Mouse (Mus musculus): ENCODE measurements at regions not wholly inside any gene's neighbourhood (a gene's known extent, or its start where the extent isn't known, plus 50 kb on each side); places are given as distances from the start of the nearest gene placed in this dataset.

DNA sequence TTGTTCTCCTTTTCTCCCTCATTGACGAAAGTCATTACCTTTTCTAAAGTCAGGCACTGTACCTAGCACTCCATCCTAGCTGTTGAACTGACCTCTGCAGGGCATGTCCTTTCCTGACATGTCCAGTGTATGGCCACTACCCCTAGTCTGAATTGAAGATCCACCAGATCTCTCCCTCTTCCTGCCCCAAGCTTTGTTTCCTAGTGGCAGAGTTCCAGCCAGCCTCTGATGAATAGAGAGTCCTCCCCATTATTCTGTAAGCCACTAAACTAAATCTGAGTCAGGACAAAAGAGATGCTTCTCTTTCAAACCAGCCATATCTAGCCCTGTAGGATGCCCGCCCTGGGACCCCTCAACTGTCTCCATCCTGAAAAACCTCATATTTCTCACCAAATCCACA, 317.7 kb upstream of the Maf start:
- Histone ChIP-seq H3K36me3 (ENCODE audit: control insufficient read depth, insufficient read depth, low read length, poor library complexity, severe bottlenecking) (no peaks in the 10 kb centered on the region), H3K4me1 (ENCODE audit: control insufficient read depth in 2 of 2, insufficient read depth in 2 of 2, low read length in 2 of 2, poor library complexity in 1 of 2) (no peaks in the 10 kb centered on the region), H3K27ac (ENCODE audit: insufficient read depth, low read depth, low read length, poor library complexity, severe bottlenecking) (no peak overlapping the region), H3K4me3 (ENCODE audit: insufficient read depth in 1 of 2, low read depth in 1 of 2, low read length in 2 of 2, poor library complexity in 1 of 2, severe bottlenecking in 1 of 2) (no peak overlapping the region), H3K9me3 (ENCODE audit: control insufficient read depth, insufficient read depth, low read depth, low read length) (no peaks in the 10 kb centered on the region), H3K9ac (ENCODE audit: insufficient read depth, low read depth, low read length, poor library complexity, severe bottlenecking) (no peak overlapping the region)
- TF ChIP-seq MAFK (IDR thresholded peaks at IDR 0.05; ENCODE audit: insufficient read depth, low read depth, low read length) = no peak
- TF ChIP-seq CHD2 (IDR thresholded peaks at IDR 0.05; ENCODE audit: low read depth, low read length) = no peak
- TF ChIP-seq ZNF384 (IDR thresholded peaks at IDR 0.05; ENCODE audit: low read depth, low read length) = no peak
- no peak for DNase-seq (ENCODE audit: low read depth, low spot score)
- in situ Hi-C loops (cut with MboI; ENCODE audit: low sequenced_read_pairs in 2 of 2, unreplicated experiment in 2 of 2) = no loop called here

DNA sequence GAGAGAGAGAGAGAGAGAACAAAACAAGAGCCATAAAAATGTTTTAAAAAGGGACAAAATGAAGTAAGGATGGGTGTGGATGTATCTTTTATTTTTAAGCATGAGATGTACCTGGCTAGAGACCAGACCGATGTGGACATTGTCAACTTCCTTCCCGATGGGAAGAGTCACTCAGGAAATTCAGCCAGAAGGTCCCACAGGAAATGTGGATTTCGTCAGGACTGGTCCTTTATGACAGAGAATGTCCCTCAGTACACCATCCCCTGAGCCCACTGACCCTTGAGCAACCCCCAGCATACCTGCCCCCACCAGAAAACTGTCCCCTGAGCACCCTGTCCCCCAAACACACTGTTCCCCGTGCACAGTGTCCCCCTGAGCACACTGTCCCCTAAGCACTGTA, 317.2 kb upstream of the Maf start:
- in situ Hi-C loops (cut with MboI; ENCODE audit: low sequenced_read_pairs in 2 of 2, unreplicated experiment in 2 of 2) = no loop called here
- H3K36me3 ChIP-seq (ENCODE audit: control insufficient read depth, insufficient read depth, low read length, poor library complexity, severe bottlenecking) = no peaks in the 10 kb centered on the region
- TF ChIP-seq HCFC1 (IDR thresholded peaks at IDR 0.05; ENCODE audit: borderline replicate concordance, insufficient read depth, low read length) (no peak), CHD2 (IDR thresholded peaks at IDR 0.05; ENCODE audit: low read depth, low read length) (no peak), ZC3H11A (IDR thresholded peaks at IDR 0.05; ENCODE audit: borderline replicate concordance, low read depth, low read length) (no peak), ZNF384 (IDR thresholded peaks at IDR 0.05; ENCODE audit: low read depth, low read length) (no peak)

DNA sequence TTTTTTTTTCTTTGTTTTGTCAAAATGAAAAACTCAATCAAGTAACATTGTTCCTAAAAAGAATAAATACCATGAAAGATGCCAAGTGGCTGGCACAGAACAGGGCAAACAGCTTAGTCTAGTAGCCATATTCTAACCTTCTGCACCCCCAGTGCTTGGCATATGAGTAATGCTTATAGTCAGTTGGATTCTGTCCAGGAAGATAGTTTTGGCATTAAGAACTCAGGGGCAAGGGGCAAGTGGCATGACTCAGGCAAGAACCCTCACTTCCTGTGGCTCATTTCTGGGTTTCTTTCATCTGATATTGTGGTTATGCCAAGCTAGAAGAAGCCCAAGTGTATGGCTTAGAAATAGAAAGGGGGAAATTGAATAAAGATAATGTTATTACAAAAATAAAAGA, 314.1 kb upstream of the Maf start:
- Histone ChIP-seq H3K4me1 (ENCODE audit: control insufficient read depth in 2 of 2, insufficient read depth in 2 of 2, low read length in 2 of 2, poor library complexity in 1 of 2) (no peaks in the 10 kb centered on the region), H3K9me3 (ENCODE audit: control insufficient read depth, insufficient read depth, low read depth, low read length) (no peaks in the 10 kb centered on the region), H3K36me3 (ENCODE audit: control insufficient read depth, insufficient read depth, low read length, poor library complexity, severe bottlenecking) (no peaks in the 10 kb centered on the region), H3K9ac (ENCODE audit: insufficient read depth, low read depth, low read length, poor library complexity, severe bottlenecking) (no peak overlapping the region), H3K27ac (ENCODE audit: insufficient read depth, low read depth, low read length, poor library complexity, severe bottlenecking) (no peak overlapping the region), H3K4me3 (ENCODE audit: insufficient read depth in 1 of 2, low read depth in 1 of 2, low read length in 2 of 2, poor library complexity in 1 of 2, severe bottlenecking in 1 of 2) (no peak overlapping the region)
- TF ChIP-seq ZNF384 (IDR thresholded peaks at IDR 0.05; ENCODE audit: low read depth, low read length) = no peak
- TF ChIP-seq HCFC1 (IDR thresholded peaks at IDR 0.05; ENCODE audit: borderline replicate concordance, insufficient read depth, low read length) = no peak
- TF ChIP-seq CHD2 (IDR thresholded peaks at IDR 0.05; ENCODE audit: low read depth, low read length) = no peak
- TF ChIP-seq ZC3H11A (IDR thresholded peaks at IDR 0.05; ENCODE audit: borderline replicate concordance, low read depth, low read length) = no peak
- no peak for TF ChIP-seq MAFK (IDR thresholded peaks at IDR 0.05; ENCODE audit: insufficient read depth, low read depth, low read length)
- in situ Hi-C loops (cut with MboI; ENCODE audit: low sequenced_read_pairs in 2 of 2, unreplicated experiment in 2 of 2) = no loop called here
- DNase-seq (ENCODE audit: low read depth, low spot score) = no peak

More for the DNA sequence above, 317.2 kb upstream of the Maf start:
- H3K9me3 ChIP-seq (ENCODE audit: control insufficient read depth, insufficient read depth, low read depth, low read length) = no peaks in the 10 kb centered on the region
- no peak overlapping the region for H3K4me3 ChIP-seq (ENCODE audit: insufficient read depth in 1 of 2, low read depth in 1 of 2, low read length in 2 of 2, poor library complexity in 1 of 2, severe bottlenecking in 1 of 2)
- DNase-seq (ENCODE audit: low read depth, low spot score) = no peak
- H3K4me1 ChIP-seq (ENCODE audit: control insufficient read depth in 2 of 2, insufficient read depth in 2 of 2, low read length in 2 of 2, poor library complexity in 1 of 2) = no peaks in the 10 kb centered on the region
- H3K27ac ChIP-seq (ENCODE audit: insufficient read depth, low read depth, low read length, poor library complexity, severe bottlenecking) = no peak overlapping the region
- no peak overlapping the region for H3K9ac ChIP-seq (ENCODE audit: insufficient read depth, low read depth, low read length, poor library complexity, severe bottlenecking)

DNA sequence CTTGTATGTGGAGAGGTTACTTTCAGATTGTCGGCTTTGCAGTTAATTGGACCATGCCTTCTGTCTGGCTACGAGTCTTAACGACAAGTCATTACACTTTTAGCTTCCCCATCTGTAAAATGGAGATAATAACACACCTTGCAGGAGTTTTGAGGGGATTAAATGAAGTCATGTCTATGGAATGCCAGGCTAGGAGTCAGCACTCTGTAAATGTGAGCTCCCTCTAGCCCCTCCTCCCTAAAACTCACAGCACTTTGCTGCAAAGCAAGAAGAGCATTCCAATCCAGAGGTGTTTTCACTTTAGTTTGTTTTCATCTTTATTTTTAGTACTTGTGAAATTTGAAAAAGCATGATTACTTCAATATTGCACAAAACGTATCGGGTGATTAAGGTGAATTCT, 287.7 kb upstream of the Maf start:
- H3K4me3 ChIP-seq (ENCODE audit: insufficient read depth in 1 of 2, low read depth in 1 of 2, low read length in 2 of 2, poor library complexity in 1 of 2, severe bottlenecking in 1 of 2) = no peak overlapping the region
- TF ChIP-seq ZC3H11A (IDR thresholded peaks at IDR 0.05; ENCODE audit: borderline replicate concordance, low read depth, low read length) (no peak), MAFK (IDR thresholded peaks at IDR 0.05; ENCODE audit: insufficient read depth, low read depth, low read length) (no peak), HCFC1 (IDR thresholded peaks at IDR 0.05; ENCODE audit: borderline replicate concordance, insufficient read depth, low read length) (no peak), ZNF384 (IDR thresholded peaks at IDR 0.05; ENCODE audit: low read depth, low read length) (no peak), CHD2 (IDR thresholded peaks at IDR 0.05; ENCODE audit: low read depth, low read length) (no peak)
- H3K27ac ChIP-seq (ENCODE audit: insufficient read depth, low read depth, low read length, poor library complexity, severe bottlenecking) = no peak overlapping the region
- no peaks in the 10 kb centered on the region for H3K4me1 ChIP-seq (ENCODE audit: control insufficient read depth in 2 of 2, insufficient read depth in 2 of 2, low read length in 2 of 2, poor library complexity in 1 of 2)
- DNase-seq (ENCODE audit: low read depth, low spot score) = no peak
- H3K9ac ChIP-seq (ENCODE audit: insufficient read depth, low read depth, low read length, poor library complexity, severe bottlenecking) = no peak overlapping the region
- no peaks in the 10 kb centered on the region for H3K36me3 ChIP-seq (ENCODE audit: control insufficient read depth, insufficient read depth, low read length, poor library complexity, severe bottlenecking)
- in situ Hi-C loops (cut with MboI; ENCODE audit: low sequenced_read_pairs in 2 of 2, unreplicated experiment in 2 of 2) = no loop called here
- H3K9me3 ChIP-seq (ENCODE audit: control insufficient read depth, insufficient read depth, low read depth, low read length) = no peaks in the 10 kb centered on the region

DNA sequence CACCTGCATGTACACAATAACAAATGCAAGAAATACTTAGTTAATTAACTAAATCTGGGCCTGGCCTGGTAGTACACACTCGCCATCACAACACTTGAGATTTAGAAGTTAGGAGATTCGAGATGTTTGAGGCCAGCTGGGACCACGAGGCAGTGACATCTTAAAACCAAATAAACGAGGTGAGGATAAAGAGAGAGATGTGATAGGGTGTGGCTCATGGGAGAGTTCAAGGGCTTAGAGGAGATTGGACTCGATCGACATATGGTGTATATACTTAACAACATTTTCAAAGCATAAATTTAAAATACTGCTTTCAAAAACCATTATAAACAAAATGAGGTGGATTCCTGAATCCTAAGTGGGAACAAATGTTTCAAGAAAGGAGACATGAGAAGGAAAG, 284.4 kb upstream of the Maf start:
- no peak for TF ChIP-seq CHD2 (IDR thresholded peaks at IDR 0.05; ENCODE audit: low read depth, low read length)
- TF ChIP-seq MAFK (IDR thresholded peaks at IDR 0.05; ENCODE audit: insufficient read depth, low read depth, low read length) = no peak
- no peak for TF ChIP-seq ZNF384 (IDR thresholded peaks at IDR 0.05; ENCODE audit: low read depth, low read length)
- no peak for TF ChIP-seq HCFC1 (IDR thresholded peaks at IDR 0.05; ENCODE audit: borderline replicate concordance, insufficient read depth, low read length)
- TF ChIP-seq ZC3H11A (IDR thresholded peaks at IDR 0.05; ENCODE audit: borderline replicate concordance, low read depth, low read length) = no peak
- H3K36me3 ChIP-seq (ENCODE audit: control insufficient read depth, insufficient read depth, low read length, poor library complexity, severe bottlenecking) = no peaks in the 10 kb centered on the region
- in situ Hi-C loops (cut with MboI; ENCODE audit: low sequenced_read_pairs in 2 of 2, unreplicated experiment in 2 of 2) = no loop called here
- no peak for DNase-seq (ENCODE audit: low read depth, low spot score)
- no peak overlapping the region for H3K4me3 ChIP-seq (ENCODE audit: insufficient read depth in 1 of 2, low read depth in 1 of 2, low read length in 2 of 2, poor library complexity in 1 of 2, severe bottlenecking in 1 of 2)
- no peaks in the 10 kb centered on the region for H3K9me3 ChIP-seq (ENCODE audit: control insufficient read depth, insufficient read depth, low read depth, low read length)
- H3K4me1 ChIP-seq (ENCODE audit: control insufficient read depth in 2 of 2, insufficient read depth in 2 of 2, low read length in 2 of 2, poor library complexity in 1 of 2) = no peaks in the 10 kb centered on the region
- no peak overlapping the region for H3K27ac ChIP-seq (ENCODE audit: insufficient read depth, low read depth, low read length, poor library complexity, severe bottlenecking)
- H3K9ac ChIP-seq (ENCODE audit: insufficient read depth, low read depth, low read length, poor library complexity, severe bottlenecking) = no peak overlapping the region

Measured in ES-E14 (cell line).